Comparison of ENCODE assay signal across 50 mouse cellular contexts in the genomic region with DNA sequence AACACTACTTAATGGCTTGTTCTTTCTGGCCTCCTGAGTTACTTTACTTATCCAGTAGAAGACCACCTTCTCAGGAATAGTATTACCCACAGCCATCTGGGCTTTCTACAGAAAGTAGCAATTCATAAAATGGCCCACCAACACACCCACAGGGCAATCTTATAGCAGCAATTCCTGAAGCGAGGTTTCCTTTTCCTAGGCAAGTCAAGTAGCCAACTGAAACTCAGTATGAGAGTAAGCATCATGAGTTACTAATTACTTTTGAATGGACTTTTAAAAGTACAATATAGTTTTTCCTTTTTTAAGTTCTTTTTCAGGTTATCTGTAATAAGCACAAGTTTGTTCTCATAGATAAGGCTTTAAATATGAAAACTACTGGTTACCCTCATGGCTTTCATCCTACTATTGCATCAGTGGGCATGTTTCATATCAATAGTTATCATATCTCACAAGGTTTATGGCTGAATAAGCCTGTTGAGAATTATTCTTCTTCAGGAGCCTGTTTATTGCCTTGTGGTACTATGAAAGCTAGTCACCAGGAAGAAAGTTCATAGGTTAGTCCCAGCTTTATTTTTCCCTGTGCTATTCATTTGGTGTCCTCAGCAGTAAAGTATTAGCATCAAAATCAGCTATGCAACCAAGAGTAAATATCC. TPM values are rescaled to one million over a fixed set of nuclear protein-coding genes. Genes with fewer than 3 reads are reported as not detected.
"Had no signal": no experiment of that assay in that cellular context is flagged by ENCODE, and none has a peak within 500 bp of the region (broad histone marks: within the 10 kb centered on the region; RNA-seq: fewer than 3 reads in every experiment).

No protein-coding gene starts in this region.

- H3K36me3 ChIP-seq: heart, embryonic 10.5 days; heart, embryonic 12.5 days; heart, embryonic 13.5 days; heart, embryonic 15.5 days; hindbrain, embryonic 10.5 days; hindbrain, embryonic 12.5 days; hindbrain, embryonic 13.5 days; hindbrain, embryonic 15.5 days; kidney, embryonic 15.5 days had no signal

- H3K9me3 ChIP-seq: heart, embryonic 10.5 days; heart, embryonic 12.5 days; heart, embryonic 13.5 days; heart, embryonic 15.5 days; hindbrain, embryonic 10.5 days; hindbrain, embryonic 12.5 days; hindbrain, embryonic 13.5 days; hindbrain, embryonic 15.5 days; kidney, embryonic 15.5 days had no signal

- H3K4me2 ChIP-seq: heart, embryonic 11.5 days; heart, embryonic 12.5 days; heart, embryonic 13.5 days; heart, embryonic 15.5 days; hindbrain, embryonic 12.5 days; hindbrain, embryonic 13.5 days; hindbrain, embryonic 14.5 days; hindbrain, embryonic 15.5 days; kidney, embryonic 15.5 days had no signal

- H3K27ac ChIP-seq: heart, embryonic 10.5 days; heart, embryonic 13.5 days; heart, embryonic 15.5 days; hindbrain, embryonic 10.5 days; hindbrain, embryonic 12.5 days; hindbrain, embryonic 13.5 days; hindbrain, embryonic 14.5 days; hindbrain, embryonic 15.5 days; hindbrain, postnatal 0 days; kidney, embryonic 15.5 days; kidney, postnatal 0 days; layer of hippocampus, adult 2 months; left cerebral cortex, adult 2 months had no signal

- H3K27me3 ChIP-seq: heart, embryonic 12.5 days; heart, embryonic 13.5 days; heart, embryonic 15.5 days; hindbrain, embryonic 12.5 days; hindbrain, embryonic 13.5 days; hindbrain, embryonic 15.5 days; kidney, embryonic 15.5 days had no signal

- DNase-seq: heart, postnatal 10 days; heart, postnatal 14 days; heart, postnatal 36 days; heart, postnatal 4 days; kidney, adult 11 months; kidney, adult 18-20 months; kidney, adult 2 months; kidney, adult 8-10 months; kidney, adult 9 months; kidney, postnatal 10 days; kidney, postnatal 14 days; kidney, postnatal 25 days; kidney, postnatal 36 days; kidney, postnatal 4 days; layer of hippocampus, adult 9-11 months; layer of hippocampus, postnatal 36 days had no signal

- ATAC-seq: hindbrain, embryonic 16.5 days; hindbrain, postnatal 0 days; inflammation-experienced regulatory T-cells, adult 6 months had no signal

- H3K4me1 ChIP-seq: heart, embryonic 10.5 days; heart, embryonic 12.5 days; heart, embryonic 13.5 days; heart, embryonic 15.5 days; hindbrain, embryonic 10.5 days; hindbrain, embryonic 12.5 days; hindbrain, embryonic 13.5 days; hindbrain, embryonic 15.5 days; kidney, embryonic 15.5 days had no signal

- H3K4me3 ChIP-seq: heart, embryonic 10.5 days; heart, embryonic 12.5 days; heart, embryonic 13.5 days; heart, embryonic 15.5 days; hindbrain, embryonic 10.5 days; hindbrain, embryonic 12.5 days; hindbrain, embryonic 13.5 days; hindbrain, embryonic 15.5 days; kidney, embryonic 15.5 days; layer of hippocampus, adult 2 months; left cerebral cortex, adult 2 months had no signal

- H3K9ac ChIP-seq: heart, embryonic 12.5 days; heart, embryonic 13.5 days; heart, embryonic 15.5 days; hindbrain, embryonic 12.5 days; hindbrain, embryonic 13.5 days; hindbrain, embryonic 14.5 days; hindbrain, embryonic 15.5 days; kidney, embryonic 15.5 days had no signal

RNA-seq across cellular contexts. Expression of gene Actrt1, which starts 2.8 kb away (rescaled TPM):
- total RNA-seq: heart, adult 8-10 months; heart, postnatal 10 days; heart, postnatal 14 days; heart, postnatal 25 days; heart, postnatal 36 days; heart, postnatal 4 days; hematopoietic stem cell, adult 5-6 weeks; hindbrain, postnatal 0 days; layer of hippocampus, adult 18-20 months; layer of hippocampus, adult 2 months; layer of hippocampus, adult 8-10 months; layer of hippocampus, postnatal 10 days; layer of hippocampus, postnatal 14 days; layer of hippocampus, postnatal 25 days; layer of hippocampus, postnatal 36 days; left cerebral cortex, adult 18-20 months; left cerebral cortex, adult 2 months had no signal
- polyA plus RNA-seq: heart, embryonic 10.5 days; heart, embryonic 11.5 days; heart, embryonic 12.5 days; heart, embryonic 13.5 days; heart, embryonic 14.5 days; heart, embryonic 15.5 days; heart, embryonic 16.5 days; heart, postnatal 0 days; hindbrain, embryonic 10.5 days; hindbrain, embryonic 11.5 days; hindbrain, embryonic 12.5 days; hindbrain, embryonic 13.5 days; hindbrain, embryonic 14.5 days; hindbrain, embryonic 15.5 days; hindbrain, embryonic 16.5 days; hindbrain, postnatal 0 days; inflammation-experienced regulatory T-cells, adult 6 months; intestine, embryonic 14.5 days; kidney, adult 2 months; kidney, embryonic 14.5 days; kidney, embryonic 15.5 days; kidney, embryonic 16.5 days; kidney, postnatal 0 days; large intestine, adult 2 months had no signal
